Mouse (Mus musculus) kidney, postnatal 10 days (tissue): ENCODE data around the gene Clcnkb.

Source experiments
- DNase-seq: peaks from one replicate; pipeline ENCODE4 v3.0.0; 2021; ENCODE audit warnings: mixed read lengths

The Clcnkb gene

GRCm38 (mm10) chr4:141415924-141416323 lies at the start of gene Clcnkb:
Clcnkb (minus strand) TSS chr4:141416014.
- DNase-seq: peak; percentile 53

DNA sequence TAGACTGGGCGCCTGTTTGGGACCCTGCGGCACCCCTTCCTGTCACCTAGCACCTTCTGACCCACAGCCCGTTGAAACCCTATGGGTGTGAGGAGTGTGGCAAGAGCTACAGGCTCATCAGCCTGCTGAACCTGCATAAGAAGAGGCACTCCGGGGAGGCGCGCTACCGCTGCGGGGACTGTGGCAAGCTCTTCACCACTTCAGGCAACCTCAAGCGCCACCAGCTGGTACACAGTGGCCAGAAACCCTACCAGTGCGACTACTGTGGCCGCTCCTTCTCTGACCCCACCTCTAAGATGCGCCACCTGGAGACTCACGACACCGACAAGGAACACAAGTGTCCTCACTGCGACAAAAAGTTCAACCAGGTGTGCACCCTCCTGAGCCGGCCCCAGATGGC lies 48.9 kb upstream of the Clcnkb start:
- DNase-seq: no peak

- DNase-seq: peak; percentile 69
Observed at GRCm38 (mm10) chr4:141463472-141463871, 47.7 kb upstream of the Clcnkb start.

- DNase-seq: no peak
Observed at GRCm38 (mm10) chr4:141461576-141461975, 45.8 kb upstream of the Clcnkb start.

GRCm38 (mm10) chr4:141461088-141461487 lies 45.3 kb upstream of the Clcnkb start:
- DNase-seq: no peak

GRCm38 (mm10) chr4:141460481-141460880 lies 44.7 kb upstream of the Clcnkb start:
- no peak for DNase-seq

- DNase-seq: no peak
Observed at GRCm38 (mm10) chr4:141459766-141460165, 44.0 kb upstream of the Clcnkb start.

DNA sequence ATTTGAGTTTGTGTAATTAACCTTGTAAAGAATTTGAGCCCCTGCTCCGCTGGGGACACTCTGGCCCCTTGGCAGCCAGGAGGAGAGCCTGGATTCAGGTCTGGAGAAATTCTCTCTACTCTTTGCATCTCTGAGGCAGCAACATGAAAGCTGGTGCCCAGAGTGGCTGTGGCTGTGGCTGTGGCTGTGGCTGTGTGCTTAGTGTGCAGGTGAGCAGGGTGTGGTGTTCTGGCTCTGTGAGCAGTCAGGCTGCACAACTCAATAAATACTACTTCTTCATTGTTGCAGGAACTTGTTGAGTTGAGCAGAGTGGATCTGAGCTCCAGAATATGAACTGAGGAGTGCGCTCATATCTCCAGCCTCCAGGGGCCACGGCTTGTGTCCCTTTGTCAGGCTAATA lies 43.1 kb upstream of the Clcnkb start:
- DNase-seq: no peak

GRCm38 (mm10) chr4:141458236-141458635 lies 42.4 kb upstream of the Clcnkb start:
- no peak for DNase-seq

DNA sequence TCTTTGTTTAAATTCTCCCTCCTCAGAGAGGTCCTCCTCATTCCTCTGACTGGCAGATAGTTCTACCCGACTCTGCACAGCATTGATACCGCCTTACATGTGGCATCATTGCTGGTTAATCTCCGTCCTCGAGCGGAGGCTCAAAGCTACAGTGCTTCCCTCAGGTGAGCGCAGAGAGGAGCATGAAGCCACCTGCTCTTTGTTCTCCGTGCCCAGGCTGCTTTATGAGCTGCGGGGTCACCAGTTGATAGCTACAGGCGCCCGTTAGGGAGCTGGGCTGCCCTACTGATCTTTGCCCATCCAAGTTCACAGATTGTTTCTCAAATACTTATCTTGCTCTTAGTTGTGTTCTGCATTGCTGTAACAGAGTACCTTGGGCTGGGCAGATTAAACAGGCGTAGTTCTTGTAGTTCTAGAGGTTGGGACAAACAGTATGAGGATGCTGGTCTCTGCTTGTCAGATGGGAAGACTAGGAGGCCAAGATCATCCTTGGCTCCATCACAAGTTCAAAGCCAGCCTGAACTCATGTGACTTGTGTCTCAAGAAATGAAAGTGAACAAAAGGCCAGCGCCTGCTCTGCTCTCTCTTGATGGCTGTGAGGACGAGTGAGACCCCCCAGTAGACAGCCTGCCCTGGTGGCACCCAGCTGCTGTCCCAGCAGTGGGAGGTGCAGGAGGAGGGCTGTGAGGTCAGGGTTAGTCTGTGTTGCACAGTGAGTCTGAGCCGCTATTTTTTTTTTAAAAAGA lies 40.6 kb upstream of the Clcnkb start:
- no peak for DNase-seq

DNA sequence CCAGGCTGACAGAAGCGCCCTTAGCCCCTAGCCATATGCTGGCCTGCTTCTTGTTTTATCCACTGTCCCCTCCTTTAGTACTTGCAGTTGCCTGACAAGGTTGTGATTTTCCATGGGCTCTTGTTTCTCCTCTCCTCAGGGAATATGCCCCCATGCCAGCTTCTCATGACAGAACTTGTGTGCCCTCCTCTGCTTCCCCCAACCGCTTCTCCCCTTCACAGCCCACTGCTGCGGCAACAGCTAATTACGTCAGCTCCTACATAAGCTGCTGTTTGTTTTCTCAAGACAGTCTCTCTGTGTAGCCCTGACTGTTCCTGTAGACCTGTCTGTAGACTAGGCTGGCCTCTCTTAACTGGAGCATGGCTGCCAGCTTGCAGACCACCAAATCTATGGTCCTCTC lies 39.7 kb upstream of the Clcnkb start:
- no peak for DNase-seq

- DNase-seq: no peak
Observed at GRCm38 (mm10) chr4:141454581-141455350, 39.0 kb upstream of the Clcnkb start.

- no peak for DNase-seq
Observed at GRCm38 (mm10) chr4:141451916-141452450, 36.2 kb upstream of the Clcnkb start.

DNA sequence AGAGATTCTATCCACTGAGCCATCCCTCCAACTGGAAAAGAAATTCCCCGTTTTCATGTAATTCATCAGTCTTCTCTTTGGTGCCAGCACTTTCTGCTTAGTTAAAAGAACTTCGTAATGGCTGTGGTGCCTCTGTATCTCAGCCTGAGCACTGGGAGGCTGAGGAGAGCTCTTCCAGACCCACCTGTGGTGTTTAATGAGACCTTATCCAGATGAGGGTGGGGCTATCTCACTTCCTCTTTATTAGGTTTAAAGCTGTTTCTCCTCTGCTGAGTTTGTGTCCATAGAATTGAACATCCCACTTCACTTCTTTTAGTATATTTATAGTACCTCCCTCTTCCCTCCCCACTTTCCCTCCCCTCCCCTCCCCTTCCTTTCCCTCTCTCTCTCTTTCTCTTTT lies 35.4 kb upstream of the Clcnkb start:
- no peak for DNase-seq

- DNase-seq: no peak
Observed at GRCm38 (mm10) chr4:141446211-141446610, 30.4 kb upstream of the Clcnkb start.

- no peak for DNase-seq
Observed at GRCm38 (mm10) chr4:141445328-141445720, 29.5 kb upstream of the Clcnkb start.

DNA sequence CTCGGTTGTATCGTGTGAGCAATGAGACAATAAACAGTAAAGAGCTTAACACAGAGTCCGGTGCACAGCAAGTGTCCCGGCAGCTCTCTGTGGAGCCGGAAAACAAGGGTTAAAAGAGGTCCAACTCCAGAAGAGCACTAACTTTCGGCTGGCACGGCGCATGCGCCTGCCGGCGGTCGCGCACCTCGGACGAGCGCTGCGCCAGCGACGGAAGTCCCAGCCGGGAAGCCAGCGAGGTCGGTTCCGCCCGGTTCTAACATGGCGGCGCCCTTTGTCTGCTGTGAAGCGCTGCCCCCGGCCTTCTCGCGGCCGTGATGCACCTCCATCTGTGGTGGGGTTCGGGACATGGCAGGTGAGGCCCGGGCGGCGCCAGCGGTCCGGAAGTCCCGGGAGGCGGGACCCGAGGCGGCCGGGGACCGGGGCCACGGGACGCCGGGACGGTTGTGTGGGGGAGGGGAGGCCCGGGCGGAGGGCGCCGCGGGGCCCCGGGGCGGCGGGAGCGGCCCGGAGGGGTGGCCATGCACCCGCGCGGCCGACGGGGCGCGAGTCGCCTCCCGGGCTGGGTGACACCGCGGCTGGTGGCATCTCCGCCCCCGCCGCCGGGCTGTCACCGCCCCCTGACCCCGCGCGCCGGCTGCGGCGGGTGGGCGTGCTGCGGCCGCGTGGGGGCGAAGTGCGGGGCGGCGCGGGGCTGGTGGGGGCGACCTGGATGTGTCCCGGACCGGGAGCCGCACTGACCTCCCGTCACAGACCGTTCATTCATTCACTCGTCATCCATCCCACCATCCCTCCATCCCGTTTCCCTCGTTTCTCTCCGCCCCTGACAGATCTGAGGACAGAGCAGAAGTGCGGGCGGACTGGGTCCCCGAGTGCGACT lies 28.9 kb upstream of the Clcnkb start, which contains the start of gene Zbtb17:
Zbtb17 (plus strand) TSS at position 204 of the 877 bp plus-strand sequence.
- DNase-seq: peak; percentile 95

DNA sequence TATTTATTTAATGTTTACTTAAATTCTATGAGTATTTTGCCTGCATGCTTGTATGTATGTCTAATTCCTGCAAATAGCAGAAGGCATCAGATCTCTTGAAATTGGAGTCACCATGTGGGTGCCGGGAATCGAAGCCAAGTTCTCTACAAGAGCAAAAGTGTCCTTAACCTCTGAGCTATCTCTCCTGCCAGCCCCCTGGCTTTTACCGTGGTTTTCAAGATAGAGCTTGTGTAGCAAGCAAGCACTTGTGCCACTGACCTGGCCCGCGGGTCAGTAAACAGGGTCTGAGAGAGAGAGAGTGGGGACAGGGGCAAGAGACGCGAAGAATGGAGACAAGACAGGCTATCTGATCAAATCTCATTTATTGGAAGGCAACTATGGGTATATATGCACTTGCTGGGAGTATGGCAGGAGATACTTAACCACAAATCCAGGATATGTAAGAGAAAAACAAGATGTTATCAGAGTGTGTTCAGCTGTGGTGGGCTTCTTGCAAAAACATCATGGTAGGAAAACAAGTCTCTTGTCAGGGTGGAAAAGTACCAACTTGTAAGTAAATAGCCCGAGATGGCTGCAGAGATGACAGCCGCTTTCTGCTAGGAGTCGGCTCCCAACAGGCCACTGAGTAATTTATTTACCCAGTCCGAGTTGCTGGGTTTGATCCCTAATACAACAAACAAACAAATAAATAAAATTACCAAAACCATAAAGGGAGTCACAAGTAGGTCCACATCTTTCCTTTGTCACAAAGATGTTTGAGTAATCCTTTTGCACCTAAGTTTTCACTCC lies 28.0 kb upstream of the Clcnkb start:
- no peak for DNase-seq

DNA sequence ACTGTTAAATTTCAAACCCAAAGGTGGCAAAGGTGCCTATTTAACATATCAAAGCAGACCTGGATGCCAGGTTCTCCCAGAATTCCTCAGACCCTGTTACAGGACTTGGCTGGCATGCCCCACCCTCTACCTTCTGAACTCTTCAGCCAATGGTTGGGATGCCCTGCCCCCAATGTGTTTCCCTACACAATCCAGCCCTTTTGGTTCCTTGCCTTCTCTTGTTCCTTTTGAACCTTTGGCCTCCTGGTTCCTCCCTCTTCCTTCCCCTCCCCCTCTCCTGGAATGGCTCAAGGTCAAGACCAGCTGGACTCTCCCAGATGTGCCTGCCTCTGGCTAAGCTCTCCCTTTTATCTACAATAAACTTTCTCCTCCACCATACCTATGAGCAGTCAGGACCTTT lies 25.1 kb upstream of the Clcnkb start:
- peak; percentile 62 for DNase-seq

DNA sequence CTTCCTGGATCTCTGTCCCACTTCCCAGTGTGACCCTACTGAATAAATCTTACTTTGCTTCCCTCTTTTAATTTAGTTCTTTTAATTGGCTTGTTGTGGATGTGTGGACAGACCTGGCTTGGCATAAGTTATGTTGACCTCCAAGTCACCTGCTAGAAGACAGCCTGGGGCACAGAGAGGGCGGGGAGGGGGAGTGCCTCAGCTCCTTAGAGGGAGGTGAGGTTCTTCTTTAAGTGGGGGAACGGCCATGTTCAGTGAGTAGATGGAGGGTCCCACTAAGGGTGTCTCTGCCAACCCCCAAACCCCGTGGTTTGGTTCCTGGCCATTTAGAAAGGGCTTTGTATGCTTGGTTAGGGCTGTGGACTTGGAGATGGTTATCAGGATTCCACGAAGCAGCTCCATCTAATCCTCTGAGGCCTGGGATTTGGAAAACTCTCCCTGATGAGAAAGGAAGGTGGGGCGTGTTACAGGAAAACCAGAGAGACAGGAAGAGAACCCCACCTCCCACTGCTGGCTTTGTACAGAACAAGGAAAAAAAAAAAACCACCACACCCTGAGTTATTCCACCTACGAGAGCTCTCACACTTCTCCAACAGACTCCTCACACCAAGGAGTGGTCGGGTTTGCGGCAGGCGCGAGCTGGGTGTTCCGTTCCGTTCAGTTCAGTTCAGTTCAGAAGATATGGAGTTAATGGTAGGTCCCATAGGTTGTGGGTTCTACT lies 23.4 kb upstream of the Clcnkb start:
- peak; percentile 54 for DNase-seq

DNA sequence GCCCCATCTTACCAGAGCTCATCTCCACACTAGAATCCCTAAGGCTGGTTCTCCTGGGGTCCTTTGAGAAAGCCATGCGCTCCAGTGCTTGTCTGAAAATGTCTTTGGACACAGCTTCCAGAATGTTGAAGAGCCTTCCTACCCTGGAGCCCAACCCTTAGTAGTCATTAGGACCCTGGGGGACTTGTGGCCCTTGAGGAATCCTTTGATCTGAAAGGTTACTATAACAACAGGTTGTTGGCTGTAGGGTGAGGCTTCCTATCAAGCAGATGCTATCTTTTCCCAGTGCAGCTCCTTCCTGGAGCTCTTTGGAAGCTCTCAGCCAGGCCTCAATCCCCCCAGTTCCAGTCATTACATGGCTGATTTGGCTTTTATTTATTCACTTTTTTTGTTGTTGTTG lies 20.2 kb upstream of the Clcnkb start, which contains the start of gene Srarp:
Srarp (minus strand) TSS at position 132 of the 400 bp plus-strand sequence.
- no peak for DNase-seq
